Mouse (Mus musculus) testis, adult 2 months (tissue): ENCODE results near the gene Gm45062.

Experiments used
- CTCF ChIP-seq: fragments of 200-500 bp; IDR thresholded peaks from 2 replicates; pipeline ENCODE4 v1.5.1; 2012; ENCODE audit warnings: low read depth, mild to moderate bottlenecking, inconsistent platforms, low read length, moderate library complexity; ENCODE audit not compliant: control insufficient read depth, insufficient read depth, insufficient replicate concordance
- POLR2A ChIP-seq: fragments of 200-500 bp; IDR thresholded peaks from 2 replicates; pipeline ENCODE4 v1.6.1; 2012; ENCODE audit warnings: low read depth, mild to moderate bottlenecking, inconsistent platforms, low read length, moderate library complexity; ENCODE audit not compliant: control insufficient read depth

GRCm38 (mm10) chr6:8286146-8286545, 26.9 kb downstream of the Gm45062 start:
- TF ChIP-seq CTCF (no peak), POLR2A (no peak)
